Mouse (Mus musculus) liver, embryonic 16.5 days (tissue): ENCODE data around the gene Cdkn2d. TPM values are rescaled to one million over a fixed set of nuclear protein-coding genes. Genes with fewer than 3 reads are reported as not detected.

Source experiments
- ATAC-seq: fragments of 200-750 bp; cut with Nextera tagmentation; 2 replicates; pipeline ENCODE4 v1.8.0; 2017; ENCODE audit warnings: low read depth, mild to moderate bottlenecking, moderate number of reproducible peaks, moderate library complexity
- H3K27ac ChIP-seq: fragments of 300-500 bp; sonication (generic); 2 replicates; pipeline ENCODE4 v1.5.1; 2014; ENCODE audit warnings: mild to moderate bottlenecking, low read length
- H3K27me3 ChIP-seq: fragments of 300-500 bp; sonication (generic); 2 replicates; pipeline ENCODE4 v1.6.1; 2014; ENCODE audit warnings: low read depth, low read length, mixed read lengths; ENCODE audit not compliant: control insufficient read depth, insufficient read depth
- H3K36me3 ChIP-seq: fragments of 300-500 bp; sonication (generic); 2 replicates; pipeline ENCODE4 v1.6.1; 2014; ENCODE audit warnings: mild to moderate bottlenecking; ENCODE audit not compliant: control insufficient read depth, insufficient read depth
- H3K4me1 ChIP-seq: fragments of 300-500 bp; sonication (generic); 2 replicates; pipeline ENCODE4 v1.6.1; 2014; ENCODE audit warnings: low read depth, low read length, mixed read lengths; ENCODE audit not compliant: control insufficient read depth
- H3K4me2 ChIP-seq: fragments of 300-500 bp; sonication (generic); 2 replicates; pipeline ENCODE4 v1.6.1; 2014; ENCODE audit warnings: low read depth, low read length, mixed read lengths
- H3K4me3 ChIP-seq: fragments of 300-500 bp; sonication (generic); 2 replicates; pipeline ENCODE4 v1.5.1; 2014; ENCODE audit warnings: low read depth, mild to moderate bottlenecking, low read length
- H3K9ac ChIP-seq: fragments of 300-500 bp; sonication (generic); 2 replicates; pipeline ENCODE4 v1.6.1; 2014; ENCODE audit warnings: low read depth, low read length
- H3K9me3 ChIP-seq: fragments of 300-500 bp; sonication (generic); replicated peaks from 2 replicates; pipeline ENCODE4 v1.6.1; 2016; ENCODE audit warnings: low read length; ENCODE audit not compliant: control insufficient read depth
- WGBS: fragments of 180-500 bp; shearing (Covaris S2); extraction: QIAGEN DNeasy Blood & Tissue Kit; methylation state at CpG from one replicate; pipeline ENCODE4 v1.1.7; 2014; ENCODE audit not compliant: insufficient replicate concordance; 5-methylcytosine and 5-hydroxymethylcytosine counted together
- polyA plus RNA-seq: library from polyadenylated mRNA; unstranded; fragments of >200 nt; fragmentation: Nextera tagmentation; extraction: Ambion mirVana; gene quantifications from 2 replicates; pipeline ENCODE4 v1.2.1, GENCODE M21; 2015

The Cdkn2d gene
- polyA plus RNA-seq, 1 experiment from 2014 or later = 120 TPM

GRCm38 (mm10) chr9:21287571-21288402 lies 3.4 kb downstream of the Cdkn2d start, which contains the start of gene Kri1:
TSS of gene Kri1 (minus strand) at chr9:21287969.
- WGBS = under 1% methylated on average over 59 of the region's 59 CpGs
- peaks cover 32% of the 10 kb centered on the region for H3K4me1 ChIP-seq
- H3K9me3 ChIP-seq = no peaks in the 10 kb centered on the region
- peak; percentile 69 for ATAC-seq
- H3K4me3 ChIP-seq = peak within 1 kb of the TSS; percentile 77
- H3K36me3 ChIP-seq = peaks cover 28% of the 10 kb centered on the region
- peak within 1 kb of the TSS; percentile 88 for H3K9ac ChIP-seq
- H3K27ac ChIP-seq = peak within 1 kb of the TSS; percentile 94
- peak within 1 kb of the TSS; percentile 88 for H3K4me2 ChIP-seq
- H3K27me3 ChIP-seq = no peaks in the 10 kb centered on the region

GRCm38 (mm10) chr9:21286753-21287152 lies 4.5 kb downstream of the Cdkn2d start:
- Histone ChIP-seq H3K27me3 (no peaks in the 10 kb centered on the region), H3K36me3 (peaks cover 35% of the 10 kb centered on the region), H3K27ac (peak overlapping the region; percentile 94), H3K9ac (peak overlapping the region; percentile 88), H3K9me3 (no peaks in the 10 kb centered on the region), H3K4me2 (peak overlapping the region; percentile 88), H3K4me3 (peak overlapping the region; percentile 77), H3K4me1 (peaks cover 28% of the 10 kb centered on the region)
- no peak for ATAC-seq
- whole genome bisulfite sequencing = 14% methylated on average over 3 of the region's 3 CpGs

- no peaks in the 10 kb centered on the region for H3K27me3 ChIP-seq
- peaks cover 21% of the 10 kb centered on the region for H3K4me1 ChIP-seq
- H3K9me3 ChIP-seq = no peaks in the 10 kb centered on the region
- H3K4me3 ChIP-seq = no peak overlapping the region
- peaks cover 48% of the 10 kb centered on the region for H3K36me3 ChIP-seq
- H3K4me2 ChIP-seq = no peak overlapping the region
- no peak overlapping the region for H3K9ac ChIP-seq
- peak overlapping the region; percentile 54 for H3K27ac ChIP-seq
- WGBS = 75% methylated on average over 3 of the region's 3 CpGs
- ATAC-seq = no peak
These were observed 7.2 kb downstream of the Cdkn2d start for GRCm38 (mm10) chr9:21283994-21284393.

- Histone ChIP-seq H3K4me1 (peaks cover 17% of the 10 kb centered on the region), H3K4me2 (no peak overlapping the region), H3K36me3 (peaks cover 46% of the 10 kb centered on the region), H3K27ac (peak overlapping the region; percentile 54; the same call in 1 of the 2 replicates), H3K9ac (no peak overlapping the region), H3K27me3 (no peaks in the 10 kb centered on the region), H3K4me3 (no peak overlapping the region), H3K9me3 (no peaks in the 10 kb centered on the region)
- no peak for ATAC-seq
- WGBS = 83% methylated on average over 5 of the region's 5 CpGs
These were observed 7.6 kb downstream of the Cdkn2d start for GRCm38 (mm10) chr9:21283591-21283990.

GRCm38 (mm10) chr9:21277776-21278175 lies 13.4 kb downstream of the Cdkn2d start:
- no peaks in the 10 kb centered on the region for H3K27me3 ChIP-seq
- H3K27ac ChIP-seq = no peak overlapping the region
- 84% methylated on average over 5 of the region's 5 CpGs for WGBS

GRCm38 (mm10) chr9:21276307-21276706 lies 14.9 kb downstream of the Cdkn2d start:
- H3K36me3 ChIP-seq = peaks cover 83% of the 10 kb centered on the region
- H3K4me1 ChIP-seq = peaks cover 23% of the 10 kb centered on the region
- ATAC-seq = no peak
- H3K9ac ChIP-seq = no peak overlapping the region
- 81% methylated on average over 8 of the region's 8 CpGs for WGBS
- H3K27ac ChIP-seq = no peak overlapping the region
- no peak overlapping the region for H3K4me2 ChIP-seq
- no peak overlapping the region for H3K4me3 ChIP-seq
- H3K9me3 ChIP-seq = no peaks in the 10 kb centered on the region
- no peaks in the 10 kb centered on the region for H3K27me3 ChIP-seq

More at GRCm38 (mm10) chr9:21277776-21278175, 13.4 kb downstream of the Cdkn2d start:
- Histone ChIP-seq H3K36me3 (peaks cover 79% of the 10 kb centered on the region), H3K4me2 (no peak overlapping the region), H3K4me3 (no peak overlapping the region), H3K9ac (no peak overlapping the region), H3K4me1 (peaks cover 23% of the 10 kb centered on the region), H3K9me3 (no peaks in the 10 kb centered on the region)
- ATAC-seq = no peak

- Histone ChIP-seq H3K27ac (no peak overlapping the region), H3K36me3 (peaks cover 83% of the 10 kb centered on the region)
These were observed 15.5 kb downstream of the Cdkn2d start for GRCm38 (mm10) chr9:21275727-21276126.

GRCm38 (mm10) chr9:21275013-21275710 lies 16.0 kb downstream of the Cdkn2d start:
- H3K27ac ChIP-seq = no peak overlapping the region; the same call in 1 of the 2 replicates
- no peaks in the 10 kb centered on the region for H3K27me3 ChIP-seq
- no peaks in the 10 kb centered on the region for H3K9me3 ChIP-seq
- WGBS = 60% methylated on average over 7 of the region's 7 CpGs
- peaks cover 86% of the 10 kb centered on the region for H3K36me3 ChIP-seq
- H3K4me2 ChIP-seq = no peak overlapping the region
- H3K9ac ChIP-seq = peak overlapping the region; percentile 23; the same call in 1 of the 2 replicates
- peaks cover 23% of the 10 kb centered on the region for H3K4me1 ChIP-seq
- peak; percentile 40 for ATAC-seq
- no peak overlapping the region for H3K4me3 ChIP-seq

More at GRCm38 (mm10) chr9:21275727-21276126, 15.5 kb downstream of the Cdkn2d start:
- no peak overlapping the region for H3K4me2 ChIP-seq
- peaks cover 23% of the 10 kb centered on the region for H3K4me1 ChIP-seq
- WGBS = 90% methylated on average over 12 of the region's 12 CpGs
- H3K9ac ChIP-seq = no peak overlapping the region
- H3K27me3 ChIP-seq = no peaks in the 10 kb centered on the region
- no peak overlapping the region for H3K4me3 ChIP-seq
- no peak for ATAC-seq
- no peaks in the 10 kb centered on the region for H3K9me3 ChIP-seq
